Mouse (Mus musculus): ENCODE results near the gene Smim24. TPM values are rescaled to one million over a fixed set of nuclear protein-coding genes. Genes with fewer than 3 reads are reported as not detected.

The Smim24 gene
- polyA plus RNA-seq (2015; fragmentation: Nextera tagmentation; extraction: Ambion mirVana): 1.7 and 2.0 TPM in 2 replicates

DNA sequence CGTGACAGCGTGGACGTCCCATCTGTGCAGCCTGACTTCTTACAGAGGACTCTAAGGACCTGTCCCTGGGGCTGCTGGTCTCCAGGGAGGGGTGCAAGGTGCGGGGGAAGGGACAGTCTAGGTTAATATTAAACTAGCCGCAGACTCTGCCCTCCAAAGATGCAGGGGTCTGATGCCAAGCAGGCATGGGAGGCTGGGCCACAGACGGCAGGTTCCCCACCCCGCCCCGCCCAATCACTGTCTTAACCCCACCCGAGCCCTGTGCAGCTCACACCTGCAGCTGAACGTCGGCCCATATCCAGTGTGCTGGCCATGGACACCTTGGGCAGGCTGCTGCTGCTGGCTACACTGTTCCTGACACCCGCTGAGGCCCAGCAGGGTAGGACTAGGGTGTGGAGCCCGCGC lies at the start of gene Smim24:
Gene Smim24, plus strand, starts transcription at position 271 of the 405 bp plus-strand sequence.

DNA sequence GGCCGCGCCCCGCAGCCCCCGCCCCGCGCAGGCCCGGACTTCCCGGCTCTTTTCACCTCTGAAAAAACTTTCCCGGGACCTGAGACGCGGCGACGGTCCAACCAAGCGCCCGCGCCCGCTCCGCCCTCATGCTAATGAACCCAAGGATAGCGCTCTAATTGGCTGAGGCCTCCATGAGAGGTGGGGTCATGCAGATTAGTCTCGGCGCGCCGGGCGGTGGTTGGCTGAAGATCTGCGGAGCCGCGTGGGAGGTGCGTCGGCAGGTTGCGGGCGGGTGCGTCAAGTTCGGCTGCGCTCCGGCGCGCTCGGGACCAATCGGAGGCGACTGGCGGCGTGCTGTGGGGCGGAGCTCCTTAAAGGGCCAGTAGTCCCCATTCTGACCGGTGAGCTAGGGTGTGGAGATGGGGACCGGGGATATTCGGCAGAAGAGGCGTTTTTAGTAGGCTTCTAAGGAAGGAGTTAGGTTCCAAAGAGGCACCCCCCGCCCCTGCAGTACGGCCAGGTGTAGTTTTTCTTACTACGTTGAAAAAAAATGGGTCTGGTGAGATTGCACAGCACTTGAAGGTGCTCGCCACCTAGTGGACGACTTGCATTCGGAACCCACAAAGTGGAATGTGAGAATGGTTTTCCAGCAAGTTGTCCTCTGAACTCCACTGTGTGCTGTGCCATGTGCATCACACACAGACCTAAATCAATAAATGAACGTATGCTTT lies 42.3 kb upstream of the Smim24 start, which contains the start of gene Hmg20b:
Gene Hmg20b, minus strand, starts transcription at position 130 of the 713 bp plus-strand sequence.

DNA sequence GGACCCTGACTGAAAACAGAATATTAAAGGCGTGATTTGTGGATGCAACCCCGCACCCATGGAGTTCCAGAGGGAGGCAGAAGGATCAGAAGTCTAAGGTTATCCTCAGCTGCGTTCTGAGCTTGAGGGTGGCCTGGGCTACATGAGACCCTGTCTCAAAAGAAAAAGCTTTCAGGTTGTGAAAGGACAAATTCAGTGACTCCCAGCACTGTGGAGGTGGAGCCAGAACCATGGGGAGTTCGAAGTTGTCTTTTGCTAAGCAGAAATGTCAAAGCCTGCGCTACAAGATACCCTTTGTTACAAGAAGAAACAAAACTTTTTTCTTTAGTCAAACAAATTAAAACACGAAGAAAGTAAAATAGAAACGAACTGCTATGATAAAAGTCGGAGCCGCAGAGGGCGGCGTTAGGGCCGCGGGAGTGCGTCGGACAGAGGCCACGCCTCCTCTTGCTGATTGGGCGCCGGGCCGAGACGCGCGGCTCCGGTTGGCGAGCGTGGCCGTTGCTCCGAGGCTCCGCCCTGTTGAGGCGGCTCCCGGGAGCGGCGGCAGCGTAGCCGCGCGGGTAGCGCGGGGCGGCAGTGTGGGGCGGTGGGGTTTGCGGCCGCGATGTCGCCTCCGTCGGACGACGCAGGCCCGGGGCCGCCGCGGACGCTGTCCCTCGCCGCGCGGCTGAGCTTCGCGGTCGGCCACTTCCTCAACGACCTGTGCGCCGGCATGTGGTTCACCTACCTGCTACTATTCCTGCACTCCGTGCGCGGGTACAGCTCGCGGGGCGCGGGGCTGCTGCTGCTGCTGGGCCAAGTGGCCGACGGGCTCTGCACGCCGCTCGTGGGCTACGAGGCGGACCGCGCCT lies 35.6 kb upstream of the Smim24 start, which contains the start of gene Mfsd12:
Gene Mfsd12, plus strand, starts transcription at position 501 of the 854 bp plus-strand sequence.

DNA sequence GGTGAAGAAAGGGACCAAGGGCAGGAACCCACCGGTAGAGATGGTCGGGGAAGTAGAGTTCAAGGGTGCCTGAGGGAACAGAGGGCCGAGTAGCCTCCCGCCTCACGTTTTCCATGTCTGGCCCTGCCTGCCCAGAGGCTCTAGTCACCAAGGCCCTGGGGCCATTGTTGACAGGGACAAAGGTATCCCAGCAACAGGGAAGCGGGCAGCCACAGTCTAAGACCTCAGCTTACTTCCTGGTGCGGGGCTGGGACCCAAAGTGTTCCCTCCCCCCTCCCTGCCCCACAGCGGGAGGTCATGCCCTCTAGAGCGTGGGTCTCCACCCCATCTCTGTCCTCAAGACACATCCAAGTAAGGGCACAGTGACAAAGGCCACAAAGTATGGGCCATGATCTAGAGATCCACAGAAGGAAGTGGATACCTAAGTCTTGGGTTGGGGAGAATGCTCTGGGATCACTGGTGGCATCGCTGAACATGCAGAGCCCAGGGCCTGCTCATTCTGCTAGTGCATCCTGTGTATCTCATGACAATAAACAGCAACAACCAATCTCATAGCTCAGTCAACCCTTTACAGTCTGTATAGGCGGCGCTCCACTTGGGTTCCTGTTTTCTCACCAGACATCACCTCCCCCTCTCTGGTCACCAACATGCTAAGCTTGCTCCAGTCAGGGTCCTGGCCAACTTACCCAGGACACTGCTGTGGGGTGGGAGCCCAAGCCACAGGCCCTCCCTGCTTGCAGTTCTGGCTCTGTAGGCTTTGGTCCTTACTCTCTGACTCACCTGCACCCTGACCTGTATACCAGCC lies 27.0 kb upstream of the Smim24 start, which contains the start of gene 4930404N11Rik:
Gene 4930404N11Rik, minus strand, starts transcription at position 145 of the 805 bp plus-strand sequence.

DNA sequence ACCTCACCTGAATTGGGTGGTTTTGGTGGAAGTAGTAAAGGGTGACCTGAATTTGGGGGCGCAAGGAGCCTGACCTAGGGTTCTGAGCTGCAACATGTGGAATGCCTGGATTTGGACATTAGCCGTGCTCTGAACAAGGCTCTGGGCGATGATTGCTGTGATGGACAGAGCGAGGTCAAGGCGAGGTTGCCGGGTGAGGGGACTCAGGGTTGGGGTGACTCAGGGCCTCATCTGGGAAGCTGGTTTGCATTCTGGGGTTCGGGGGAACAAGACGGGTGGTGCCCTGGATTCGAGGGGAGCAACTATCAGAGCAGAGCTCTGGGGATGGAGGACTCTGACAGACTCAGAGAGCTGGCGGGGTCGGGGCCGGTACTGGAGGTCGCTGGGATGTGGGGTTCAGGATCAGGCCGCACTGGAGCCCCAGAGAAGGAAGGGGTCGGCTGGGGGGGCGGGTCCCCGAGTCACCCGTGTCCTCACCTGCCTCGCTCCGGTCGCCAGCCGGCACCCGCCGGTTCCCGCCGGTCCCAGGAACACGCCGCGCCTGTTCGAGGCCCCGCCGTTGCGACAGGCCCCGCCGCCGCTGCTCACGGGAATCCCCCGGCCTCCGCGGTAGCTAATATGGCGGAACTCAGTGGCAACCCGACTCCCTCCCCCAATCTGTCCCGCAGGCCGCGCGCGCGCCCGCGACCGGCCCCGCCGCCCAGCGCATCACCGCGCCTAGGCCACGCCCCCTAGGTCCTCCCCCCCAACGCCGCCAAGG lies 14.9 kb upstream of the Smim24 start, which contains the start of gene Fzr1:
Gene Fzr1, minus strand, starts transcription at position 724 of the 760 bp plus-strand sequence.

DNA sequence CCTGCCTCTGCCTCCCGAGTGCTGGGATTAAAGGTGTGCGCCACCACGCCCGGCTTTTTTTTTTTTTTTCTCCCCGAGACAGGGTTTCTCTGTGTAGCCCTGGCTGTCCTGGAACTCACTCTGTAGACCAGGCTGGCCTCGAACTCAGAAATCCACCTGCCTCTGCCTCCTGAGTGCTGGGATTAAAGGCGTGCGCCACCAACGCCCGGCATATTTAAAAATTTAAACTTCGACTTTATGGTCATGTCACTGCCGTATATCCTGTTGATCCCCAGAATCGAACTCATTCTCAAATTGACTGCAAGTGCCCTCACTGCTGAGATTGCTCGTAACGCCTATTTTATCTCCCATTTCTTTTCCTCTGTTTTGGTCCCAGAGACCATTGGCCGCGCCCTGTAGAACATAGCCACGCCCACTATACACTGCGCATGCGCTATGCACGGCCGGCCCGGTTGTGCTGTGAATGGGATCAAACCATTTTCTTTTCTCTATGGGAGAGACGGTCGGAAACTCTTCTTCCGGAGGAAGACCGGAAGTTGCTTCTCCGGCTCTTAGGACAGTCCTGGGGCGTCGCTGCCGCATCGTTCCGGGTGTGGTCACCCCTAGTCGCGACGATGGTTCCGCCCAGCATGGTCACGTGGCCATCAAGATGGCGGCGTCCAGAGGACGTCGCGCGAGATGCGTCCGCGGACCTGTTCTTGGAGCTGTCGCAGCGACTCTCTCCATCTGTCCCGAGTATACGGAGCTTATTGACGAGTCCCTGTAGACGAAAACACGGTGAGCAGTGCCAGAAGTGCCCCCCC lies 8.8 kb upstream of the Smim24 start, which contains the start of the genes Dohh and Gm48551:
Gene Dohh, plus strand, starts transcription at position 627 of the 803 bp plus-strand sequence.
Gene Gm48551, plus strand, starts transcription at position 665 of the 803 bp plus-strand sequence.

DNA sequence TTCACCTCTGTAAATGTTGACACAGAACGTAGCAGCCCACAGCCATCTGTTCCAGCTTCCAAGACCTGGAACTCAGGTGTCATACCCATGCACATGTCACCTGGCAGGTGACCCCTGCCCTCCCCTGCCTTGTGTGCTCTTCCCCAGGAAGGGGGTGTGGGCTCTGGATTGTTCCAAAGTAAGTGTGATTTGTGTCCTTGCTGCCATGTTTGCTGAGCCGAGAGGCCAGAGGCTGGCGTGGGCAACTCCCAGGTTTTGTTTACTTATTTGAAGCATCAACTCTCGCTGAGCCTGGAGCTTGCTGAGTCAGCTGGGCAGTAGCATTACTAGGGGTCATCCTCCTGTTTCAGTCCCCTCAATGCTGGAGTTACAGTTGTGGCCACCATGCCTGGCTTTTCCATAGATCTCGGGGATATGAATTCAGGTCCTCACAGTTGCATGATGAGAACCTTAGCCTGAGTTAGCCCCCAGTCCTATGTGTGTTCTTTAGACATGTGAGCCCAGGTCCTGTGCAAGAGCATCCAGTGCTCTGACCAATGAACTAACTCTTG lies 4.3 kb upstream of the Smim24 start, which contains the start of gene Gm48552:
Gene Gm48552, plus strand, starts transcription at position 501 of the 551 bp plus-strand sequence.

Small RNA genes lying within 50 kb of the gene (microRNA-seq; reads per million reads assigned to microRNA genes)
- gene Mir1191b (1.9 reads per million), gene Mir6913 (not detected)

Other genes with a start within 250 kb of the Smim24 start
- 19.0 and 21.1 TPM in 2 replicates for gene Pias4, start 225.1 kb upstream of the Smim24 start, polyA plus RNA-seq (2015; fragmentation: Nextera tagmentation; extraction: Ambion mirVana)
- 446 and 467 TPM in 2 replicates for gene Eef2, start 216.4 kb upstream of the Smim24 start, polyA plus RNA-seq (2015; fragmentation: Nextera tagmentation; extraction: Ambion mirVana)
- gene Dapk3, start 210.0 kb upstream of the Smim24 start, polyA plus RNA-seq (2015; fragmentation: Nextera tagmentation; extraction: Ambion mirVana): 54.2 and 57.0 TPM in 2 replicates
- gene 4930442H23Rik, start 209.2 kb upstream of the Smim24 start, polyA plus RNA-seq (2015; fragmentation: Nextera tagmentation; extraction: Ambion mirVana): 0.12 and 0.23 TPM in 2 replicates
- gene Nmrk2, start 191.0 kb upstream of the Smim24 start, polyA plus RNA-seq (2015; fragmentation: Nextera tagmentation; extraction: Ambion mirVana): 0.31 and 0.40 TPM in 2 replicates
- 0.08 and 0.18 TPM in 2 replicates for gene Atcay, start 162.2 kb upstream of the Smim24 start, polyA plus RNA-seq (2015; fragmentation: Nextera tagmentation; extraction: Ambion mirVana)
- 3.7 and 4.1 TPM in 2 replicates for gene Zfr2, start 159.9 kb upstream of the Smim24 start, polyA plus RNA-seq (2015; fragmentation: Nextera tagmentation; extraction: Ambion mirVana)
- 0.53 and 0.67 TPM in 2 replicates for gene Matk, start 140.1 kb upstream of the Smim24 start, polyA plus RNA-seq (2015; fragmentation: Nextera tagmentation; extraction: Ambion mirVana)
- gene Mrpl54, start 126.1 kb upstream of the Smim24 start, polyA plus RNA-seq (2015; fragmentation: Nextera tagmentation; extraction: Ambion mirVana): 227 and 233 TPM in 2 replicates
- 43.8 and 51.5 TPM in 2 replicates for gene Apba3, start 126.1 kb upstream of the Smim24 start, polyA plus RNA-seq (2015; fragmentation: Nextera tagmentation; extraction: Ambion mirVana)
- gene Tjp3, start 101.5 kb upstream of the Smim24 start, polyA plus RNA-seq (2015; fragmentation: Nextera tagmentation; extraction: Ambion mirVana): 12.6 and 14.9 TPM in 2 replicates
- 31.1 and 32.7 TPM in 2 replicates for gene Pip5k1c, start 100.1 kb upstream of the Smim24 start, polyA plus RNA-seq (2015; fragmentation: Nextera tagmentation; extraction: Ambion mirVana)
- 18.1 and 20.3 TPM in 2 replicates for gene Cactin, start 71.9 kb upstream of the Smim24 start, polyA plus RNA-seq (2015; fragmentation: Nextera tagmentation; extraction: Ambion mirVana)
- 28.6 and 36.1 TPM in 2 replicates for gene Tbxa2r, start 64.3 kb upstream of the Smim24 start, polyA plus RNA-seq (2015; fragmentation: Nextera tagmentation; extraction: Ambion mirVana)
- 0.65 and 0.87 TPM in 2 replicates for gene Gipc3, start 49.8 kb upstream of the Smim24 start, polyA plus RNA-seq (2015; fragmentation: Nextera tagmentation; extraction: Ambion mirVana)
- 67.4 and 70.3 TPM in 2 replicates for gene Hmg20b, start 42.6 kb upstream of the Smim24 start, polyA plus RNA-seq (2015; fragmentation: Nextera tagmentation; extraction: Ambion mirVana)
- 12.5 and 12.6 TPM in 2 replicates for gene Mfsd12, start 35.6 kb upstream of the Smim24 start, polyA plus RNA-seq (2015; fragmentation: Nextera tagmentation; extraction: Ambion mirVana)
- gene 4930404N11Rik, start 27.2 kb upstream of the Smim24 start, polyA plus RNA-seq (2015; fragmentation: Nextera tagmentation; extraction: Ambion mirVana): 1.5 and 1.8 TPM in 2 replicates
- 35.5 and 38.2 TPM in 2 replicates for gene Fzr1, start 14.5 kb upstream of the Smim24 start, polyA plus RNA-seq (2015; fragmentation: Nextera tagmentation; extraction: Ambion mirVana)
- 67.0 and 71.2 TPM in 2 replicates for gene Dohh, start 8.6 kb upstream of the Smim24 start, polyA plus RNA-seq (2015; fragmentation: Nextera tagmentation; extraction: Ambion mirVana)
- 1.6 and 2.1 TPM in 2 replicates for gene Gm48551, start 8.6 kb upstream of the Smim24 start, polyA plus RNA-seq (2015; fragmentation: Nextera tagmentation; extraction: Ambion mirVana)
- gene Gm48552, start 4.0 kb upstream of the Smim24 start, polyA plus RNA-seq (2015; fragmentation: Nextera tagmentation; extraction: Ambion mirVana): 0.42 and 0.73 TPM in 2 replicates
- gene Nfic, start 62.6 kb downstream of the Smim24 start, polyA plus RNA-seq (2015; fragmentation: Nextera tagmentation; extraction: Ambion mirVana): 69.4 and 71.2 TPM in 2 replicates
- gene Celf5, start 89.7 kb downstream of the Smim24 start, polyA plus RNA-seq (2015; fragmentation: Nextera tagmentation; extraction: Ambion mirVana): 0.12 and 0.18 TPM in 2 replicates
- gene Ncln, start 103.3 kb downstream of the Smim24 start, polyA plus RNA-seq (2015; fragmentation: Nextera tagmentation; extraction: Ambion mirVana): 49.9 and 50.1 TPM in 2 replicates
- gene S1pr4, start 107.1 kb downstream of the Smim24 start, polyA plus RNA-seq (2015; fragmentation: Nextera tagmentation; extraction: Ambion mirVana): 0.20 and 0.71 TPM in 2 replicates
- gene Gna15, start 131.2 kb downstream of the Smim24 start, polyA plus RNA-seq (2015; fragmentation: Nextera tagmentation; extraction: Ambion mirVana): 6.1 and 11.1 TPM in 2 replicates
- 48.8 and 49.2 TPM in 2 replicates for gene Gna11, start 152.1 kb downstream of the Smim24 start, polyA plus RNA-seq (2015; fragmentation: Nextera tagmentation; extraction: Ambion mirVana)
- 437 and 457 TPM in 2 replicates for gene Aes, start 166.4 kb downstream of the Smim24 start, polyA plus RNA-seq (2015; fragmentation: Nextera tagmentation; extraction: Ambion mirVana)
- gene Tle2, start 181.5 kb downstream of the Smim24 start, polyA plus RNA-seq (2015; fragmentation: Nextera tagmentation; extraction: Ambion mirVana): 6.6 and 7.9 TPM in 2 replicates
- 15.5 and 16.2 TPM in 2 replicates for gene Tle6, start 208.0 kb downstream of the Smim24 start, polyA plus RNA-seq (2015; fragmentation: Nextera tagmentation; extraction: Ambion mirVana)
- 0.18 and 0.62 TPM in 2 replicates for gene BC025920, start 213.2 kb downstream of the Smim24 start, polyA plus RNA-seq (2015; fragmentation: Nextera tagmentation; extraction: Ambion mirVana)
- 15.9 and 19.7 TPM in 2 replicates for gene Sirt6, start 234.7 kb downstream of the Smim24 start, polyA plus RNA-seq (2015; fragmentation: Nextera tagmentation; extraction: Ambion mirVana)
- 6.1 and 7.6 TPM in 2 replicates for gene Ankrd24, start 235.5 kb downstream of the Smim24 start, polyA plus RNA-seq (2015; fragmentation: Nextera tagmentation; extraction: Ambion mirVana)

All from urinary bladder, postnatal 0 days (tissue).